In genomic region chr8:70439055-70439847, GRCm38 (mm10) we compare ENCODE assay signal across 8 mouse cellular contexts. TPM values are rescaled to one million over a fixed set of nuclear protein-coding genes. Genes with fewer than 3 reads are reported as not detected.
DNase-seq lines count a peak whose midpoint lies in the region; ATAC-seq and TF ChIP-seq lines count a peak whose summit lies in the region.

Gene Crtc1, minus strand, starts transcription at chr8:70439579.

- peak; percentile 97 for ATAC-seq in embryonic facial prominence, embryonic 13.5 days (ENCODE audit: insufficient number of reproducible peaks, insufficient read depth, low FRiP score, low TSS enrichment, low read depth)
- peak; percentile 97 for ATAC-seq in limb, embryonic 13.5 days (ENCODE audit: low FRiP score, low read depth)
- ATAC-seq in midbrain, embryonic 16.5 days = peak; percentile 97

- peak; percentile 79 for TF ChIP-seq POLR2A in heart, adult 2 months (IDR thresholded peaks at IDR 0.05; ENCODE audit: insufficient read depth, low read depth, low read length)

- peak within 1 kb of the TSS; percentile 89 for H3K4me2 ChIP-seq in embryonic facial prominence, embryonic 13.5 days
- peak within 1 kb of the TSS; percentile 90 for H3K4me2 ChIP-seq in limb, embryonic 13.5 days (replicated peaks)
- peak within 1 kb of the TSS; percentile 87 for H3K4me2 ChIP-seq in midbrain, embryonic 16.5 days (ENCODE audit: low read length)

- 0 out of 2 replicates have a peak, but pooled peaks have one; percentile 6 for TF ChIP-seq CTCF in heart, adult 2 months (IDR thresholded peaks at IDR 0.05)

- H3K9me3 ChIP-seq in embryonic facial prominence, embryonic 13.5 days = no peaks in the 10 kb centered on the region
- H3K9me3 ChIP-seq in limb, embryonic 13.5 days = no peaks in the 10 kb centered on the region
- H3K9me3 ChIP-seq in midbrain, embryonic 16.5 days (replicated peaks; ENCODE audit: control insufficient read depth, low read length, poor library complexity, severe bottlenecking) = no peaks in the 10 kb centered on the region

- H3K4me1 ChIP-seq in embryonic facial prominence, embryonic 13.5 days = peaks cover 16% of the 10 kb centered on the region
- H3K4me1 ChIP-seq in heart, adult 2 months (ENCODE audit: control insufficient read depth, insufficient read depth, low read length) = peaks cover 3% of the 10 kb centered on the region
- H3K4me1 ChIP-seq in limb, embryonic 13.5 days = peaks cover 25% of the 10 kb centered on the region
- H3K4me1 ChIP-seq in midbrain, embryonic 16.5 days (ENCODE audit: control insufficient read depth, insufficient read depth, low read length) = peaks cover 20% of the 10 kb centered on the region

- H3K27ac ChIP-seq in embryonic facial prominence, embryonic 13.5 days = peak within 1 kb of the TSS; percentile 78
- H3K27ac ChIP-seq in heart, adult 2 months = peak within 1 kb of the TSS; percentile 76
- H3K27ac ChIP-seq in limb, embryonic 13.5 days = no peak within 1 kb of the TSS
- H3K27ac ChIP-seq in midbrain, embryonic 16.5 days (ENCODE audit: low read length) = peak within 1 kb of the TSS; percentile 90

- H3K4me3 ChIP-seq in embryonic facial prominence, embryonic 13.5 days = peak within 1 kb of the TSS; percentile 64
- H3K4me3 ChIP-seq in heart, adult 2 months = peak within 1 kb of the TSS; percentile 76
- peak within 1 kb of the TSS; percentile 65 for H3K4me3 ChIP-seq in limb, embryonic 13.5 days
- peak within 1 kb of the TSS; percentile 70 for H3K4me3 ChIP-seq in midbrain, embryonic 16.5 days (ENCODE audit: low read depth, low read length)

- no peaks in the 10 kb centered on the region for H3K27me3 ChIP-seq in embryonic facial prominence, embryonic 13.5 days
- no peaks in the 10 kb centered on the region for H3K27me3 ChIP-seq in heart, adult 2 months (ENCODE audit: control insufficient read depth, insufficient read depth, low read length)
- no peaks in the 10 kb centered on the region for H3K27me3 ChIP-seq in limb, embryonic 13.5 days
- no peaks in the 10 kb centered on the region for H3K27me3 ChIP-seq in midbrain, embryonic 16.5 days (ENCODE audit: control insufficient read depth, insufficient read depth, low read depth, low read length)

- intact Hi-C loops in heart, adult 2 months (cut with DNase I) = loop anchor here (2.0 to 5.0 kb wide), 3 partner anchors 38 to 64 kb away; partner anchors contain the start of gene Klhl26

- no peak for TF ChIP-seq EP300 in heart, adult 2 months (IDR thresholded peaks at IDR 0.05; ENCODE audit: insufficient read depth, low read depth, low read length)

- DNase-seq in 3134 (ENCODE audit: extremely low read depth, insufficient read length, low spot score) = peak; percentile 97
- DNase-seq in adrenal gland, postnatal 36 days = peak; percentile 99
- DNase-seq in heart, adult 2 months = peak; percentile 99
- DNase-seq in kidney, adult 8-10 months = peak; percentile 96
- peak; percentile 95 to 97 for DNase-seq in spleen, postnatal 10 days (ENCODE audit: low spot score in 2 of 2)

- peak within 1 kb of the TSS; percentile 77 for H3K9ac ChIP-seq in embryonic facial prominence, embryonic 13.5 days
- H3K9ac ChIP-seq in heart, adult 2 months (ENCODE audit: low read depth, low read length) = peak within 1 kb of the TSS; percentile 74
- H3K9ac ChIP-seq in limb, embryonic 13.5 days = peak within 1 kb of the TSS; percentile 72
- peak within 1 kb of the TSS; percentile 79 for H3K9ac ChIP-seq in midbrain, embryonic 16.5 days (ENCODE audit: low read depth, low read length)

- H3K36me3 ChIP-seq in embryonic facial prominence, embryonic 13.5 days = no peaks in the 10 kb centered on the region
- no peaks in the 10 kb centered on the region for H3K36me3 ChIP-seq in heart, adult 2 months (ENCODE audit: control insufficient read depth, insufficient read depth, low read length)
- no peaks in the 10 kb centered on the region; the same call in 1 of the 2 replicates for H3K36me3 ChIP-seq in limb, embryonic 13.5 days
- H3K36me3 ChIP-seq in midbrain, embryonic 16.5 days (ENCODE audit: control insufficient read depth, insufficient read depth, low read length) = no peaks in the 10 kb centered on the region

- peaks cover 7% of the 10 kb centered on the region; the same call in 1 of the 2 replicates for H3K79me2 ChIP-seq in heart, adult 2 months (replicated peaks; ENCODE audit: control insufficient read depth, insufficient read depth, low read length)

- WGBS in embryonic facial prominence, embryonic 13.5 days = 1% methylated on average over 70 of the region's 70 CpGs
- 1% methylated on average over 65 of the region's 70 CpGs for WGBS in heart, adult 2 months
- WGBS in limb, embryonic 13.5 days = under 1% methylated on average over 68 of the region's 70 CpGs
- 1% methylated on average over 52 of the region's 70 CpGs for WGBS in midbrain, embryonic 16.5 days

RNA-seq across cellular contexts. Expression of gene Crtc1, which starts in this region (rescaled TPM):
- total RNA-seq in adrenal gland, postnatal 36 days (2021) = 10 to 100 TPM; 21.8 to 25.7 TPM
- 26.6 and 28.1 TPM in 2 replicates for polyA plus RNA-seq in embryonic facial prominence, embryonic 13.5 days (2015; fragmentation: Nextera tagmentation; extraction: Ambion mirVana)
- total RNA-seq in heart, adult 2 months (2021) = 1 to 10 TPM; 7.4 to 8.1 TPM
- polyA plus RNA-seq in heart, adult 2 months (2012; rRNA removed) = 13.7 and 14.9 TPM in 2 replicates
- polyA plus RNA-seq in limb, embryonic 13.5 days (2015; fragmentation: Nextera tagmentation; extraction: Ambion mirVana) = 26.7 and 29.9 TPM in 2 replicates
- 53.4 and 56.3 TPM in 2 replicates for polyA plus RNA-seq in midbrain, embryonic 16.5 days (2015; fragmentation: Nextera tagmentation; extraction: Ambion mirVana)
